15 mouse cellular contexts compared by ENCODE assay signal in the genomic region with DNA sequence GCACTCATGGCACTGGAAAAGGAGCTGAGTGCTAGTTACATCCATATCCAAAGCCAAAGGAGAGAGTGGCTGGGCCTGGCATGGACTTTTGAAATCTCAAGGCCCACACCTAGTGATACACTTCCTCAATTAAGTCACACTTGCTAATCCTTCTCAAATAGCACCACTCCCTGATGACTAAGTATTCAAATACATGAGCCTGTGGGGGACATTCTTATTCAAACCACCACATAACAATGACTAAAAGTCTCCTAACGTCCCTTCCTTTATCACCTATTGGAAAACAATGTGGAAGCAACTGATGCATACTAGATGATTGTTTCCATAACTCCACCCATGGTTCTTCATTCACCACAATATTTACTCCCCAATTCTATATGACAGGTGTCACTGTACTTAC.
"Had no signal": no experiment of that assay in that cellular context is flagged by ENCODE, and none has a peak within 500 bp of the region (broad histone marks: within the 10 kb centered on the region; RNA-seq: fewer than 3 reads in every experiment).

No protein-coding gene starts in this region.

- H3K9ac ChIP-seq: neural tube, embryonic 15.5 days; stomach, embryonic 15.5 days had no signal

- H3K27ac ChIP-seq: neural tube, embryonic 15.5 days; stomach, embryonic 15.5 days; stomach, postnatal 0 days had no signal

- H3K9me3 ChIP-seq: neural tube, embryonic 15.5 days; stomach, embryonic 15.5 days had no signal

- H3K4me1 ChIP-seq: neural tube, embryonic 15.5 days; stomach, embryonic 15.5 days had no signal

- H3K36me3 ChIP-seq: neural tube, embryonic 15.5 days; stomach, embryonic 15.5 days had no signal

- DNase-seq: retina, postnatal 1 day; right cerebral cortex, adult 18-20 months; right cerebral cortex, postnatal 14 days; right cerebral cortex, postnatal 25 days; right cerebral cortex, postnatal 4 days; spleen, adult 18-20 months; thymus, adult 18-20 months; thymus, adult 2 months; thymus, postnatal 14 days; thymus, postnatal 25 days; thymus, postnatal 36 days; thymus, postnatal 4 days had no signal

- H3K4me3 ChIP-seq: neural tube, embryonic 15.5 days; stomach, embryonic 15.5 days had no signal
